Mouse (Mus musculus) embryonic fibroblast, embryonic 13.5 days (primary cell): ENCODE data around the gene 9930111J21Rik2.

Source experiments
- CTCF ChIP-seq: IDR thresholded peaks from 2 replicates; pipeline ENCODE4 v1.5.1; 2011; ENCODE audit warnings: mild to moderate bottlenecking, control low read depth, low read length, moderate library complexity, borderline replicate concordance; ENCODE audit not compliant: insufficient read depth
- POLR2A ChIP-seq: IDR thresholded peaks from 2 replicates; pipeline ENCODE4 v1.6.1; 2011; ENCODE audit warnings: low read depth, mild to moderate bottlenecking, control low read depth, low read length, moderate library complexity

GRCm38 (mm10) chr11:49081886-49082285 lies 30.8 kb upstream of the 9930111J21Rik2 start:
- TF ChIP-seq CTCF (no peak), POLR2A (no peak)
